Mouse (Mus musculus): Measurements from ENCODE around the gene Rpl7a. TPM values are rescaled to one million over a fixed set of nuclear protein-coding genes. Genes with fewer than 3 reads are reported as not detected.

Rpl7a gene
- polyA plus RNA-seq, 1 experiment = 2,027 TPM

DNA sequence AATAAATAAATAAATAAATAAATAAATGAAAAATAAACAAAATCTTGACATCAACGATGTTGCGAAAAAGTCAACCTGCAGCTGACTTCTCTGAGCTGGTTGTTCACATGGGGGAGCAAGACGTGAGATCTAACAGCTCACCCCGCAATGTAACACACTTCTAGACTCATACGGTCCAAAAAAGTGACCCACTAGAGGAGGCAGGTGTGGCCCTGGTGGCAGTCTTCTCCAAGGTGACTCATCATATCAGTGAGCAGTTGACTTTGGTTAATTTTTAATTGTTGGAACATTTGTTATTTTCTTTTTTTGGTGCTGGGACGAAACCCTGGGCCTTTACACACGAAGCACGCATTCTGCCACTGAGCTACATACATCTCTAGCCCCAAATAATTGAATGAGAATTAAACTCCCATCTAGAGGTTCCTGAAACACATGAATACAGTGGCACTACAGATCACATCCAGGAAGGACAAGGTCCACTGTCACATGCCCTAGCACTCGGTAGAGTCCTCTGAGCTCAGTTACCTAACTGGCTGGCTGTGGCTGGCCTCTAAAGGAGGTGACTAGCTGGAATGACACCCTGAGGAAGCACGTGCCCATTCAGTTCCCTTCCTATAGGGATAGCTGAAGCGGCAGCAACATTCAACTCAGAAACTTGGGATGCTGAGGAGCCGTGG is 46.4 kb downstream of the Rpl7a start:
- Histone ChIP-seq H3K4me2 (ENCODE audit: low read depth) (no peak overlapping the region), H3ac (ENCODE audit: control insufficient read depth, insufficient read length) (no peak overlapping the region), H3K27me3 (ENCODE audit: control insufficient read depth, insufficient read depth, insufficient read length) (no peaks in the 10 kb centered on the region), H3K4me3 (no peak overlapping the region), H3K36me3 (ENCODE audit: control insufficient read depth, insufficient read depth) (peaks cover 54% of the 10 kb centered on the region), H3K79me2 (ENCODE audit: control insufficient read depth, insufficient read depth) (peaks cover 2% of the 10 kb centered on the region)
- TF ChIP-seq MYOD1 (IDR thresholded peaks at IDR 0.05; ENCODE audit: control insufficient read depth in 1 of 3, insufficient read length in 2 of 3, low read depth in 2 of 3) (no peak), SRF (IDR thresholded peaks at IDR 0.05; ENCODE audit: control insufficient read depth, insufficient read length, low read depth) (no peak), REST (IDR thresholded peaks at IDR 0.05; ENCODE audit: insufficient read depth, insufficient read length) (no peak), USF1 (IDR thresholded peaks at IDR 0.05; ENCODE audit: low read depth) (no peak), MYOG (IDR thresholded peaks at IDR 0.05; ENCODE audit: control insufficient read depth in 1 of 3, insufficient read depth in 1 of 3, insufficient read length in 2 of 3, low read depth in 2 of 3) (no peak), MAX (IDR thresholded peaks at IDR 0.05; ENCODE audit: low read depth) (no peak), E2F4 (IDR thresholded peaks at IDR 0.05; ENCODE audit: insufficient read depth) (no peak), TCF12 (IDR thresholded peaks at IDR 0.05; ENCODE audit: insufficient read depth, poor library complexity, severe bottlenecking) (no peak), TCF3 (IDR thresholded peaks at IDR 0.05; ENCODE audit: insufficient read length, low read depth) (no peak), POLR2A (IDR thresholded peaks at IDR 0.05; ENCODE audit: insufficient read length, low read depth) (no peak)

DNA sequence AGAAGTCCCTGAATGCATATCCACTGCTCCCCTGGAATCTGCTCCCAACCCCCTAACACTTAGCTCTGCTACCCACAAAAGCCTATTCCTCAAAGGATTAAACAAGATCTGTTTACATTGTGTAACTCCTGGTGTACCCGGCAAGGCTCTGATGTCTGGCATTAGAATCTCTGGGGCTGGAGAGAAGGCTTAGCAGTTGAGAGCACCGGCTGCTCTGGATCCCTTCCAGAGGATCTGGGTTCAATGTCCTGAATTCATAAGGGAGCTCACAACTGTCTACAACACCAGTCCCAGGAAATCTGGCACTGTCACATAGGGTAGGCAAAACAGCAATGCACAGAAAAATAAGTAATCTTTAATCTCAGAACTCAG is 46.9 kb downstream of the Rpl7a start:
- Histone ChIP-seq H3K79me2 (ENCODE audit: control insufficient read depth, insufficient read depth) (peaks cover 7% of the 10 kb centered on the region), H3K4me3 (no peak overlapping the region), H3K4me2 (ENCODE audit: low read depth) (no peak overlapping the region), H3K27me3 (ENCODE audit: control insufficient read depth, insufficient read depth, insufficient read length) (no peaks in the 10 kb centered on the region), H3K36me3 (ENCODE audit: control insufficient read depth, insufficient read depth) (peaks cover 54% of the 10 kb centered on the region), H3ac (ENCODE audit: control insufficient read depth, insufficient read length) (no peak overlapping the region)
- TF ChIP-seq POLR2A (IDR thresholded peaks at IDR 0.05; ENCODE audit: insufficient read length, low read depth) = no peak
- TF ChIP-seq REST (IDR thresholded peaks at IDR 0.05; ENCODE audit: insufficient read depth, insufficient read length) = no peak
- TF ChIP-seq USF1 (IDR thresholded peaks at IDR 0.05; ENCODE audit: low read depth) = no peak
- TF ChIP-seq E2F4 (IDR thresholded peaks at IDR 0.05; ENCODE audit: insufficient read depth) = no peak
- no peak for TF ChIP-seq MYOD1 (IDR thresholded peaks at IDR 0.05; ENCODE audit: control insufficient read depth in 1 of 3, insufficient read length in 2 of 3, low read depth in 2 of 3)
- TF ChIP-seq TCF12 (IDR thresholded peaks at IDR 0.05; ENCODE audit: insufficient read depth, poor library complexity, severe bottlenecking) = no peak
- no peak for TF ChIP-seq TCF3 (IDR thresholded peaks at IDR 0.05; ENCODE audit: insufficient read length, low read depth)
- no peak for TF ChIP-seq CEBPB (IDR thresholded peaks at IDR 0.05; ENCODE audit: insufficient read depth, poor library complexity, severe bottlenecking)
- no peak for TF ChIP-seq MAX (IDR thresholded peaks at IDR 0.05; ENCODE audit: low read depth)
- TF ChIP-seq MYOG (IDR thresholded peaks at IDR 0.05; ENCODE audit: control insufficient read depth in 1 of 3, insufficient read depth in 1 of 3, insufficient read length in 2 of 3, low read depth in 2 of 3) = no peak
- no peak for TF ChIP-seq POLR2AphosphoS2 (IDR thresholded peaks at IDR 0.05; ENCODE audit: insufficient read length, low read depth)
- no peak for TF ChIP-seq SRF (IDR thresholded peaks at IDR 0.05; ENCODE audit: control insufficient read depth, insufficient read length, low read depth)

DNA sequence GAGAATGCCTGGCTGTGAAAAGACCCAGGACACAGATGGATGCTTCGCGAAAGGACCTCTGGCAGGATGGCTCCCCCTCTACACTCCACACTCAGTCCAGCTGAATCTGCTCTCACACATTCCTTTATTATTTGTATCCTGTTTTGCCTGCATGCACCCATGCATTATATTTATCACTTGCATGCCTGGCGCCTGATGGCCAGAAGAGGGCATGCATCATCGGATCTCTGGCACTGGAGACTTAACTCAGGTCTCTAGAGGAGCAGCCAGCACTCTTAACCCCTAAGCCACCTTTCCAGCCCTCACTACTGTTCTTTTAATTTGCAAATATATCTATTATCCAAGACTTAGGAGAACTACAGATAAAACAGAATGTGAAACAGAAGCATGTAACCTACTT is 50.2 kb downstream of the Rpl7a start:
- H3ac ChIP-seq (ENCODE audit: control insufficient read depth, insufficient read length) = no peak overlapping the region
- H3K27me3 ChIP-seq (ENCODE audit: control insufficient read depth, insufficient read depth, insufficient read length) = no peaks in the 10 kb centered on the region
- H3K79me2 ChIP-seq (ENCODE audit: control insufficient read depth, insufficient read depth) = peaks cover 21% of the 10 kb centered on the region
- H3K4me3 ChIP-seq = no peak overlapping the region
- H3K36me3 ChIP-seq (ENCODE audit: control insufficient read depth, insufficient read depth) = peaks cover 45% of the 10 kb centered on the region
- no peak overlapping the region for H3K4me2 ChIP-seq (ENCODE audit: low read depth)
- no peak for TF ChIP-seq POLR2AphosphoS2 (IDR thresholded peaks at IDR 0.05; ENCODE audit: insufficient read length, low read depth)
- no peak for TF ChIP-seq MYOG (IDR thresholded peaks at IDR 0.05; ENCODE audit: control insufficient read depth in 1 of 3, insufficient read depth in 1 of 3, insufficient read length in 2 of 3, low read depth in 2 of 3)
- TF ChIP-seq SRF (IDR thresholded peaks at IDR 0.05; ENCODE audit: control insufficient read depth, insufficient read length, low read depth) = no peak
- TF ChIP-seq POLR2A (IDR thresholded peaks at IDR 0.05; ENCODE audit: insufficient read length, low read depth) = no peak
- no peak for TF ChIP-seq USF1 (IDR thresholded peaks at IDR 0.05; ENCODE audit: low read depth)
- no peak for TF ChIP-seq TCF12 (IDR thresholded peaks at IDR 0.05; ENCODE audit: insufficient read depth, poor library complexity, severe bottlenecking)
- TF ChIP-seq E2F4 (IDR thresholded peaks at IDR 0.05; ENCODE audit: insufficient read depth) = no peak
- TF ChIP-seq MAX (IDR thresholded peaks at IDR 0.05; ENCODE audit: low read depth) = no peak
- TF ChIP-seq TCF3 (IDR thresholded peaks at IDR 0.05; ENCODE audit: insufficient read length, low read depth) = no peak
- no peak for TF ChIP-seq REST (IDR thresholded peaks at IDR 0.05; ENCODE audit: insufficient read depth, insufficient read length)
- TF ChIP-seq MYOD1 (IDR thresholded peaks at IDR 0.05; ENCODE audit: control insufficient read depth in 1 of 3, insufficient read length in 2 of 3, low read depth in 2 of 3) = no peak
- no peak for TF ChIP-seq CEBPB (IDR thresholded peaks at IDR 0.05; ENCODE audit: insufficient read depth, poor library complexity, severe bottlenecking)

Other genes with a start within 250 kb of the Rpl7a start
- gene Lcn4, start 239.5 kb upstream of the Rpl7a start, polyA plus RNA-seq (2012; fragmentation: generic; extraction: Trizol) = not detected
- gene Abo, start 45.8 kb upstream of the Rpl7a start, polyA plus RNA-seq (2012; fragmentation: generic; extraction: Trizol) = not detected
- 16.7 TPM for gene Surf6, start 7.9 kb upstream of the Rpl7a start, polyA plus RNA-seq (2012; fragmentation: generic; extraction: Trizol)
- gene Med22, start 87 bp upstream of the Rpl7a start, polyA plus RNA-seq (2012; fragmentation: generic; extraction: Trizol) = 38.6 TPM
- 34.9 TPM for gene Surf2, start 5.6 kb downstream of the Rpl7a start, polyA plus RNA-seq (2012; fragmentation: generic; extraction: Trizol)
- gene Surf1, start 5.8 kb downstream of the Rpl7a start, polyA plus RNA-seq (2012; fragmentation: generic; extraction: Trizol) = 53.8 TPM
- 173 TPM for gene Surf4, start 23.2 kb downstream of the Rpl7a start, polyA plus RNA-seq (2012; fragmentation: generic; extraction: Trizol)
- gene Stkld1, start 23.3 kb downstream of the Rpl7a start, polyA plus RNA-seq (2012; fragmentation: generic; extraction: Trizol) = 0.02 TPM
- gene Rexo4, start 53.6 kb downstream of the Rpl7a start, polyA plus RNA-seq (2012; fragmentation: generic; extraction: Trizol) = 23.3 TPM
- gene Adamts13, start 62.7 kb downstream of the Rpl7a start, polyA plus RNA-seq (2012; fragmentation: generic; extraction: Trizol) = not detected
- 22.8 TPM for gene Cacfd1, start 99.2 kb downstream of the Rpl7a start, polyA plus RNA-seq (2012; fragmentation: generic; extraction: Trizol)
- gene Slc2a6, start 117.2 kb downstream of the Rpl7a start, polyA plus RNA-seq (2012; fragmentation: generic; extraction: Trizol) = 102 TPM
- gene Mymk, start 161.4 kb downstream of the Rpl7a start, polyA plus RNA-seq (2012; fragmentation: generic; extraction: Trizol) = 1,410 TPM
- 17.6 TPM for gene Adamtsl2, start 168.6 kb downstream of the Rpl7a start, polyA plus RNA-seq (2012; fragmentation: generic; extraction: Trizol)
- 0.04 TPM for gene Fam163b, start 231.7 kb downstream of the Rpl7a start, polyA plus RNA-seq (2012; fragmentation: generic; extraction: Trizol)

Measured in myocyte (in vitro differentiated cells).